Mouse (Mus musculus): ENCODE measurements around the gene Acaca. TPM values are rescaled to one million over a fixed set of nuclear protein-coding genes. Genes with fewer than 3 reads are reported as not detected.

Gene Acaca
- polyA plus RNA-seq, 1 experiment from 2014 or later = 36.2 TPM

DNA sequence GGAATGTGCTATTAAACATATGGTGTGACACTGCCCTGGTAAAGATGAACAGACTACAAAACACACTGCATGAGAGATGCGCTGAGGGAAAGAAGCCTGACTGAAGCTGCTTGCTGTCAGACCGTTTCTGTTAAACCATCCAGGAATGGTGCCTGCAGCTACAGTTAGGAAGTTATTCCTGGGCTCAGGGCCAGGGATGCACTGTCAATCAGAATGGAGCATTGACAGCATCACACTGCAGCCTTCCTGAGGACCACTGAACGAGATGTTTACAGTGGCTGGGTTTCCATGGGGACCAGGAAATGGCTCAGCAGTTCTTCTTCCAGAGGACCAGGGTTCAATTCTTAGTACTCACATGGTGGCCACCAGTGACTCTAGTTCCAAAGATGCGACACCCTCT is 280.9 kb downstream of the Acaca start:
- WGBS = 59% methylated on average over 4 of the region's 4 CpGs

DNA sequence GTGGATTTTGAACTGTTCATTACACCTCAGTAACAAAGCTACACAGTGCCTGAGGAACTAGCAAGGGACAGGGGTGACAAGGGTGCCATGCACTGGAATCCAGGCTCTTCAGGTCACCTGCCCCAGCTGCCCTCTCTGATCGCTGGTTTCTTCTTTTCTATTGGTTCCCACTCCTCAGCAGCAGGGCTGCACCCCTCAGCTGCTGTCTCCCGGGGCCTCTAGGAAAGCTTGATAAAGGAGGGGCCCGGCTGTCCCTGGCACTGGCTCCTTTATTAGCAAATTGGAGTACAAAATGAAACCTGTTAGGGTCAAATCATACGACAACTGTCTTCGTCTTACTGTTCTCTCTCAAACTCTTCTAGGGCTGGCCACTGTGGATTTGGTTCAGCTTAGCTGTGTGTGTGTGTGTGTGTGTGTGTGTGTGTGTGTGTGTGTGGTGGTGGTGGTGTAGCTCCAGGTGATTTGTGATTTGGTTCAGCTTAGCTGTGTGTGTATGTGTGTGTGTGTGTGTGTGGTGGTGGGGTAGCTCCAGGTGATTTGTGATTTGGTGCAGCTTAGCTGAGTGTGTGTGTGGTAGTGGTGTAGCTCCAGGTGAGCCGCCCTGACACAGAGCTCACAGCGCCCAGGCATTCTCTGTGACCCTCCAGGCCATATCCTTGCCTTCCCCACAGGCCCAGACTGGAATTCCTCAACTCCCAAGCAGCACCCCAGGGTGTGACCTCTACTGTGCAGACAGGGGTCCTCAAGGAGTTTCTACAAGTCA is 281.6 kb downstream of the Acaca start:
- peaks cover 23% of the 10 kb centered on the region for H3K4me1 ChIP-seq (replicated peaks; ENCODE audit: control insufficient read depth, insufficient read depth, low read length)
- H3K9ac ChIP-seq = no peak overlapping the region
- DNase-seq (ENCODE audit: low spot score) (no peak), ATAC-seq (ENCODE audit: low FRiP score) (no peak)
- H3K4me3 ChIP-seq (replicated peaks; ENCODE audit: low read length) = no peak overlapping the region
- no peaks in the 10 kb centered on the region for H3K27me3 ChIP-seq (ENCODE audit: control insufficient read depth, insufficient read depth, low read length)
- peak overlapping the region; percentile 50 for H3K27ac ChIP-seq
- H3K4me2 ChIP-seq (replicated peaks) = no peak overlapping the region
- 54% methylated on average over 7 of the region's 7 CpGs for WGBS
- H3K36me3 ChIP-seq (replicated peaks; ENCODE audit: control insufficient read depth, insufficient read depth) = no peaks in the 10 kb centered on the region
- no peaks in the 10 kb centered on the region for H3K9me3 ChIP-seq (ENCODE audit: control insufficient read depth, low read length)

More for the DNA sequence above, 280.9 kb downstream of the Acaca start:
- DNase-seq (ENCODE audit: low spot score) = no peak
- Histone ChIP-seq H3K4me1 (replicated peaks; ENCODE audit: control insufficient read depth, insufficient read depth, low read length) (peaks cover 23% of the 10 kb centered on the region), H3K9me3 (ENCODE audit: control insufficient read depth, low read length) (no peaks in the 10 kb centered on the region), H3K4me2 (replicated peaks) (no peak overlapping the region), H3K9ac (no peak overlapping the region), H3K27ac (peak overlapping the region; percentile 50; the same call in 1 of the 2 replicates), H3K36me3 (replicated peaks; ENCODE audit: control insufficient read depth, insufficient read depth) (no peaks in the 10 kb centered on the region), H3K27me3 (ENCODE audit: control insufficient read depth, insufficient read depth, low read length) (no peaks in the 10 kb centered on the region), H3K4me3 (replicated peaks; ENCODE audit: low read length) (no peak overlapping the region)
- no peak for ATAC-seq (ENCODE audit: low FRiP score)

DNA sequence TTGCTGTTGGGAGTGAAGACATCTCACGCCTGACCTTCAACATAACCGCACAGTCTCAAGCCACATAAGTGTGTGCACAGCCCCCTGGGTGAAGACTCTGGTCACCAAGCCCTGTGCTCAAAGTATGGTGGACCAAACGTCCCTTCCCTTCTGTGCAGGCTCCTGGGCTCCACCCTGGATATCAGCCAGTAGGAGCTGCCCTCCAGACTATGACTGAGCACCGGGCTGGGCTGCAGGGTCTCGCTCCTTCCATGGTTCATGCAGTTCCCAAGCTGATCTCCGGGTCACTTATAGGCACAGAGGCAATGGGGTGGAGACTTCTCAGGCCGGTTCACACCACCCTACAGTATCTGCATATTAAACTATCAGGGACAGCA is 282.2 kb downstream of the Acaca start:
- no peaks in the 10 kb centered on the region for H3K36me3 ChIP-seq (replicated peaks; ENCODE audit: control insufficient read depth, insufficient read depth)
- H3K27ac ChIP-seq = peak overlapping the region; percentile 50
- H3K9me3 ChIP-seq (ENCODE audit: control insufficient read depth, low read length) = no peaks in the 10 kb centered on the region
- no peak overlapping the region for H3K4me2 ChIP-seq (replicated peaks)
- no peaks in the 10 kb centered on the region for H3K27me3 ChIP-seq (ENCODE audit: control insufficient read depth, insufficient read depth, low read length)
- ATAC-seq (ENCODE audit: low FRiP score) (no peak), DNase-seq (ENCODE audit: low spot score) (no peak)
- H3K9ac ChIP-seq = no peak overlapping the region
- no peak overlapping the region for H3K4me3 ChIP-seq (replicated peaks; ENCODE audit: low read length)
- H3K4me1 ChIP-seq (replicated peaks; ENCODE audit: control insufficient read depth, insufficient read depth, low read length) = peaks cover 23% of the 10 kb centered on the region
- 57% methylated on average over 7 of the region's 7 CpGs for WGBS

DNA sequence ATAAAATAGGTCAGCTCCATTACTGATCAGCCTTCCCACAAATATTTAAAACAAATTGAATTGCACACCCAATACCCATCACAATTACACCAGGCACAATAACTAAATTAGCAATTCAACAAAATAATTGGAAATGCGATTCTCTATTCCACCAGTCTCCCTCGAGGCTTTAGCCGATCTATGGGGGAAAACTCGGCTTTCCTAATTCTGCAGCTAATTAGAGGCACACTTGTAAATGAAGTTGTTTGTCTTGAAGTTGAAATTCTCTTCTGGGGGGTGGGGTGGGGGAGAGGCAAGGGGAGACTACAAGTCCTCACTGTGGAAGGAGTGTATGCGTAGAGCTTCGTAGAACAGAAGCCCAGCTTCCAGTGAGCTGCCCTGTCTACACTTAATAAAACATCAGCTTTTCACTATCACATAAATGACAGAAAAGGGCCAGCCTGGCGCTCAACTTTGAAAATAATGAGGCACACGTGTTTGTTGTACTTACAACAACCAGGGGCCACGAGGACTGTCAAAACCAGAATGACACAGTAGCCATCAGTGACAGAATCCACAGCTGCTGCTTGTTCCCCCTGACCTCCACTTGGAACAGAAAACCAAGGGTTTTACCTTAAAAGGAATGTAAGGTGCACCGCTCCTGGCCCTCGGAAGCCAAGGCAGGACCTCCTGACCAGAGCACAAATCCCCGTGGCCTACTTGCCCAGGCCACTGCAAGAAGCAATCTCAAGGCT is 282.9 kb downstream of the Acaca start:
- no peak; the same call in 1 of the 2 replicates for ATAC-seq (ENCODE audit: low FRiP score)
- H3K4me1 ChIP-seq (replicated peaks; ENCODE audit: control insufficient read depth, insufficient read depth, low read length) = peaks cover 23% of the 10 kb centered on the region
- no peaks in the 10 kb centered on the region for H3K36me3 ChIP-seq (replicated peaks; ENCODE audit: control insufficient read depth, insufficient read depth)
- H3K9ac ChIP-seq = peak overlapping the region; percentile 28; the same call in 1 of the 2 replicates
- peak overlapping the region; percentile 67 for H3K27ac ChIP-seq
- no peak overlapping the region for H3K4me2 ChIP-seq (replicated peaks)
- H3K9me3 ChIP-seq (ENCODE audit: control insufficient read depth, low read length) = no peaks in the 10 kb centered on the region
- no peak overlapping the region for H3K4me3 ChIP-seq (replicated peaks; ENCODE audit: low read length)
- no peaks in the 10 kb centered on the region for H3K27me3 ChIP-seq (ENCODE audit: control insufficient read depth, insufficient read depth, low read length)
- 53% methylated on average over 12 of the region's 12 CpGs for WGBS
- DNase-seq (ENCODE audit: low spot score) = peak; percentile 47

DNA sequence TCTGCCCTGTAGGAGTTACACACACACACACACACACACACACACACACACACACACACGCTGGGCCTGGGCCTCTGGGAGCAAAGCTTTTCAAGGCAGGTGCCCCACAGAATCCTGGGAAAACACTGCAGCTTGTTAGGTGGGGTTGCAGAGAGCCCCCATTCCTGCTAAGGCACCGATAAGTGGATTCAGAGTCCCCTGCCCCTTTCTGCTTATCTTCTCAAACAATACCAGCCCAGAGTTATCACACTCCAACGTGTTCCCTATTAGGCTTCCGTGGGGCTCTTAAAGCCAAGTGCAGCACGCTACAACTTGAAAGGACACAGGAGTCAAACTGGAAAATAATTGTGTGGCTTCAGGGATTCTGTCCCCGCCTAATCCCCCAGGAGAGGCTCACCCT is 283.6 kb downstream of the Acaca start:
- Histone ChIP-seq H3K4me1 (replicated peaks; ENCODE audit: control insufficient read depth, insufficient read depth, low read length) (peaks cover 23% of the 10 kb centered on the region), H3K27me3 (ENCODE audit: control insufficient read depth, insufficient read depth, low read length) (no peaks in the 10 kb centered on the region), H3K9me3 (ENCODE audit: control insufficient read depth, low read length) (no peaks in the 10 kb centered on the region), H3K27ac (peak overlapping the region; percentile 67; the same call in 1 of the 2 replicates), H3K4me2 (replicated peaks) (no peak overlapping the region), H3K36me3 (replicated peaks; ENCODE audit: control insufficient read depth, insufficient read depth) (no peaks in the 10 kb centered on the region), H3K9ac (peak overlapping the region; percentile 28; the same call in 1 of the 2 replicates), H3K4me3 (replicated peaks; ENCODE audit: low read length) (no peak overlapping the region)
- 65% methylated on average over 6 of the region's 6 CpGs for whole genome bisulfite sequencing
- no peak for DNase-seq (ENCODE audit: low spot score)
- no peak for ATAC-seq (ENCODE audit: low FRiP score)

DNA sequence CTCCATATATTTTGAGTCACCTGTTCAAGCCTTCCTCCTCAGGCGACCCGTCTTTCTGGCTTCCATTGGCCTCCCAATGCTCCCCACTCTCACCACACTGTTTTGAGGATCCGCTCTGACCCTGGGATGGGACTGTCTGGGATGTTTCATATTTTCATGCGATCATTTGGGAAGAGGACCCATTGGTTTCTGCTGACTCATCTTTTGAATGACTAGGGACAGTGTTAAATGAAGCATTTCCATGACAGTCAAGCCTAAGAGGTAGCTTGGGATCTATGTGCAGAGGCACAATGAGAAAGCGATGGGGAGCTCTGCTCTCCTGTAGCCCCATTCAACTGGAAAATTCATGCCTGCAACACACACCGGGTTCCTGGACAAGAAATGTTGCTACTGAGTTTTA is 291.3 kb downstream of the Acaca start:
- H3K27me3 ChIP-seq (ENCODE audit: control insufficient read depth, insufficient read depth, low read length) = no peaks in the 10 kb centered on the region
- no peak overlapping the region for H3K9ac ChIP-seq

DNA sequence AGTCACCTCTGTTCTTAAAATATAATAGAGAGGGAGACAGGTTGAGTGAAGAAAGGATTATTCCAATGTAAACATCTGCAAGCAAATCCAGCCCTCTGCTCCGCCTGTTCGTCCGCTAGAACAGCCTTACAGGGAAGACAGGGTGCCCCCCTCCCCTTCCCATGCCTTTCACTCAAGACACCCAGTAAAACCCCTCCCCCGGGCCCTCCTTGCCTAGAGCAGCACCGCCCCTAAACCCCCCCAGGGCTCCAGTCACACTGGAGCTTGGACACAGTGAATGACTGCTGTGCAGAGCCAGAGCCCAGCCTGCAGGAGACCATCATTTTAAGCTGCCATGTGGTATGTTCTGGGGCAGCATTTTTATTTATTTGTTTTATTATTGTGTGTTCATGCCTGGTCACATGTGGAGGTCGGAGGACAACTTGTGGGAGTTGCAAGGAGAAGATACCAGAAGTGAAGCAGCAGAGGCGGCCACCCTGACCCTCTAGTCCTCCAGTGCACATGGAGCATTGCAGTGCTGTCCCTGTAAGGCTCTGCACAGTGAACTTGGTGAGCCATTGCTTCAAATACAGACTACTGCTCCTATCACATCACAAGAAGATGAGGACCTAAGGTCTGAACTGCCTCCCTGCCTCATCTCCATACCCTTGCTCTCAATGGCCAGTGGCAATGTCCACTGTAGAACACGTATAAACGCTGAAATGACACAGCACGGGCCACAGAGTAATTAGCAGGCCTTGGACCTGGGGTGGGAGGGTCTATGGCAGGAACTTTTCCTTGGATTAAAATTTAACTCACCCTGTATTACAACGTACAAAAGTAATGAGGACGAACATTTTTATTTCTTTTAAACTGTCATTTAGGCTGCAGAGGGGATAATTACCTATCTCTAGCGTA is 296.5 kb downstream of the Acaca start:
- Histone ChIP-seq H3K9ac (no peak overlapping the region), H3K27ac (peak overlapping the region; percentile 53), H3K4me1 (replicated peaks; ENCODE audit: control insufficient read depth, insufficient read depth, low read length) (peaks cover 17% of the 10 kb centered on the region; the same call in 1 of the 2 replicates), H3K4me3 (replicated peaks; ENCODE audit: low read length) (no peak overlapping the region), H3K9me3 (ENCODE audit: control insufficient read depth, low read length) (no peaks in the 10 kb centered on the region), H3K27me3 (ENCODE audit: control insufficient read depth, insufficient read depth, low read length) (no peaks in the 10 kb centered on the region), H3K4me2 (replicated peaks) (no peak overlapping the region), H3K36me3 (replicated peaks; ENCODE audit: control insufficient read depth, insufficient read depth) (no peaks in the 10 kb centered on the region)
- 59% methylated on average over 13 of the region's 13 CpGs for WGBS
- ATAC-seq (ENCODE audit: low FRiP score) (no peak), DNase-seq (ENCODE audit: low spot score) (no peak)

More for the DNA sequence above, 291.3 kb downstream of the Acaca start:
- H3K27ac ChIP-seq = no peak overlapping the region
- no peak for ATAC-seq (ENCODE audit: low FRiP score)
- H3K4me1 ChIP-seq (replicated peaks; ENCODE audit: control insufficient read depth, insufficient read depth, low read length) = peaks cover 13% of the 10 kb centered on the region; the same call in 1 of the 2 replicates
- 91% methylated on average over 6 of the region's 6 CpGs for WGBS
- no peak overlapping the region for H3K4me3 ChIP-seq (replicated peaks; ENCODE audit: low read length)
- no peak for DNase-seq (ENCODE audit: low spot score)
- H3K4me2 ChIP-seq (replicated peaks) = no peak overlapping the region
- H3K36me3 ChIP-seq (replicated peaks; ENCODE audit: control insufficient read depth, insufficient read depth) = no peaks in the 10 kb centered on the region
- no peaks in the 10 kb centered on the region for H3K9me3 ChIP-seq (ENCODE audit: control insufficient read depth, low read length)

DNA sequence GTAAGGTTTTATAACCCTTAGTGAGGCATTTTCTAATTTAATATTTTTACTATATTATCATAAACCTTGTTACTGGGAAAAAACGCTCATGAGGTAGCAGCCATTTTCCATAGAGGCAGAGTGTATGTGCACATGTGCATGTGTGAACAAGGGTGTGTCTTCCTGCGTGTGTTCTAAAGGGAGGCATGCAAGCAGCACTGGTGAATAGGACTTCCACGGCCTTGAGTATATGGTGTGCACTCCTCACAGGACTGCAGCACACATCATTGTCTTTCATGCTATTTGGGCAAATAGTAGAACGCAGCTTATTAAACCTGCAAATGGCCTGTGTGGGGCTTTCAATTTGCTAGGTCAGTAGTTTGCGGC is 297.1 kb downstream of the Acaca start:
- Histone ChIP-seq H3K27ac (peak overlapping the region; percentile 32; the same call in 1 of the 2 replicates), H3K36me3 (replicated peaks; ENCODE audit: control insufficient read depth, insufficient read depth) (no peaks in the 10 kb centered on the region), H3K9me3 (ENCODE audit: control insufficient read depth, low read length) (no peaks in the 10 kb centered on the region), H3K4me1 (replicated peaks; ENCODE audit: control insufficient read depth, insufficient read depth, low read length) (peaks cover 14% of the 10 kb centered on the region; the same call in 1 of the 2 replicates), H3K4me2 (replicated peaks) (no peak overlapping the region), H3K27me3 (ENCODE audit: control insufficient read depth, insufficient read depth, low read length) (no peaks in the 10 kb centered on the region), H3K4me3 (replicated peaks; ENCODE audit: low read length) (no peak overlapping the region), H3K9ac (no peak overlapping the region)
- DNase-seq (ENCODE audit: low spot score) (no peak), ATAC-seq (ENCODE audit: low FRiP score) (no peak)
- 85% methylated on average over 5 of the region's 5 CpGs for whole genome bisulfite sequencing

DNA sequence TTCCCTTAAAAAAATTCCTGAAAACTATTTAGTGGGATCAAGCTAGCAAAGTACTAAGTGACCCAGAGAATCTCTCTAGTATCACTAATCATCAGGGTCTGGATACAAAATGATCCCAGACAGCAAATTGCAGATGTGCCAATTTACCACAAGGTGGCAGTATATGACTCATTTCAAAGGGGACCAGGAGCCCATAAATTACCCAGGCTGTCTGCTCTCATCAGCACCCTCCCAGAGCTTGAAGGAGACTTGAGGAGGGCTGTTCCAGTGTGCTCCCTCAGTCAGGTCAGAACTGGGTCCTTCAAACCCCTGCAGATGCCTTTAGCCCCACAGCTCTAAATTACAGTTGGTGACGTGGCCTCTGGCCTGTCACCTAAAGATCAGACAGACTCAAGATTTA is 300.1 kb downstream of the Acaca start:
- H3K27me3 ChIP-seq (ENCODE audit: control insufficient read depth, insufficient read depth, low read length) = no peaks in the 10 kb centered on the region
- peak; percentile 85 for DNase-seq (ENCODE audit: low spot score)
- no peak overlapping the region for H3K9ac ChIP-seq
- ATAC-seq (ENCODE audit: low FRiP score) = peak; percentile 79; the same call in 1 of the 2 replicates
- WGBS = 22% methylated on average over 1 of the region's 1 CpGs
- no peaks in the 10 kb centered on the region for H3K9me3 ChIP-seq (ENCODE audit: control insufficient read depth, low read length)
- peaks cover 14% of the 10 kb centered on the region; the same call in 1 of the 2 replicates for H3K4me1 ChIP-seq (replicated peaks; ENCODE audit: control insufficient read depth, insufficient read depth, low read length)
- H3K4me3 ChIP-seq (replicated peaks; ENCODE audit: low read length) = no peak overlapping the region
- no peak overlapping the region for H3K4me2 ChIP-seq (replicated peaks)
- no peak overlapping the region for H3K27ac ChIP-seq
- H3K36me3 ChIP-seq (replicated peaks; ENCODE audit: control insufficient read depth, insufficient read depth) = no peaks in the 10 kb centered on the region

Data from hindbrain, embryonic 14.5 days (tissue).